Comparison of ENCODE assay signal across 14 mouse cellular contexts in the genomic region with DNA sequence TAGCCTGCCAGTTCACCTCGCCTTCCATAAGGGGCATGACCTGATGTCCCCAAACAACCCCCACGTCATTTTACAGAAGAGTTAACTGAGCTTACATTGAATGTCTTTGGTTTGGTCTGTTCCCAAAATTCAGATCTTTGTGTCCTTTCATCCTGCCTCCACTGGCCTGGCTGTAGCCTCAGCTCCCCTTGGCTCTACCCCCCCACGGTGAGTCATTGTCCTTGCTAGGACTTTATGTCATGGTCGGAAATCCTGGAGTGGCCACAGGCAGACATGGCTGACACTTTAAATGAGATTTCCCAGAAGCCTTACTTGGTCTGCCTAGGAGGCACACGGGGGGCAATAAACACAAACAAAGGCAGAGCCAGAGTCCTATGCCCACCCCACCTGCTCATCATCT. TPM values are rescaled to one million over a fixed set of nuclear protein-coding genes. Genes with fewer than 3 reads are reported as not detected.
"Had no signal": no experiment of that assay in that cellular context is flagged by ENCODE, and none has a peak within 500 bp of the region (broad histone marks: within the 10 kb centered on the region; RNA-seq: fewer than 3 reads in every experiment).

No protein-coding gene starts in this region.

- H3K4me3 ChIP-seq: limb, embryonic 12.5 days; limb, embryonic 15.5 days; midbrain, embryonic 10.5 days had no signal

- H3K36me3 ChIP-seq: limb, embryonic 12.5 days; limb, embryonic 15.5 days; midbrain, embryonic 10.5 days had no signal

- H3K9me3 ChIP-seq: limb, embryonic 12.5 days; limb, embryonic 15.5 days; midbrain, embryonic 10.5 days had no signal

- H3K4me1 ChIP-seq: limb, embryonic 12.5 days; limb, embryonic 15.5 days had no signal

- H3K27ac ChIP-seq: kidney, postnatal 0 days; limb, embryonic 12.5 days; limb, embryonic 15.5 days; liver, embryonic 14.5 days; midbrain, embryonic 10.5 days had no signal

- H3K4me2 ChIP-seq: limb, embryonic 12.5 days; limb, embryonic 15.5 days; liver, embryonic 11.5 days; lung, embryonic 14.5 days had no signal

- DNase-seq: kidney, postnatal 36 days; left cerebral cortex, postnatal 4 days; liver, postnatal 0 days; lung, embryonic 14.5 days; midbrain, embryonic 14.5 days; thymus, adult 18-20 months; thymus, postnatal 36 days had no signal

- H3K9ac ChIP-seq: limb, embryonic 12.5 days; limb, embryonic 15.5 days; liver, embryonic 14.5 days; liver, postnatal 0 days; lung, embryonic 14.5 days had no signal

- ATAC-seq: liver, postnatal 0 days; lung, postnatal 0 days had no signal

RNA-seq across cellular contexts. Expression of gene Hrh1, which starts 31.5 kb away (rescaled TPM):
- polyA plus RNA-seq: liver, postnatal 0 days; lung, embryonic 14.5 days had no signal
